Mouse (Mus musculus) G1E (cell line): ENCODE data around the gene Plce1. TPM values are rescaled to one million over a fixed set of nuclear protein-coding genes. Genes with fewer than 3 reads are reported as not detected.

ENCODE experiments used
- ATAC-seq: 2 replicates; pipeline ENCODE4 v1.8.0; 2016; ENCODE audit warnings: mild to moderate bottlenecking; ENCODE audit not compliant: insufficient number of reproducible peaks, poor library complexity, low FRiP score, severe bottlenecking; ENCODE audit errors: extremely low read depth
- DNase-seq: peaks from one replicate; pipeline ENCODE4 v3.0.0; 2012; ENCODE audit warnings: low spot score
- H3K27me3 ChIP-seq: 2 replicates; pipeline ENCODE4 v1.6.1; 2012; ENCODE audit warnings: mild to moderate bottlenecking, low read length, inconsistent platforms; ENCODE audit not compliant: insufficient read depth
- H3K36me3 ChIP-seq: replicated peaks from 2 replicates; pipeline ENCODE3; 2012; ENCODE audit warnings: mild to moderate bottlenecking, inconsistent platforms
- H3K4me1 ChIP-seq: 2 replicates; pipeline ENCODE4 v1.6.1; 2012; ENCODE audit warnings: low read depth, low read length, inconsistent platforms, mixed read lengths; ENCODE audit not compliant: insufficient read depth
- H3K4me3 ChIP-seq: 2 replicates; pipeline ENCODE4 v1.5.1; 2012; ENCODE audit warnings: low read depth, mild to moderate bottlenecking, inconsistent platforms, low read length, moderate library complexity, mixed read lengths
- H3K9me3 ChIP-seq: replicated peaks from 2 replicates; pipeline ENCODE4 v1.6.1; 2012; ENCODE audit warnings: inconsistent platforms
- CTCF ChIP-seq: IDR thresholded peaks from 2 replicates; pipeline ENCODE4 v1.5.1; 2012; ENCODE audit warnings: low read depth, low read length, inconsistent platforms, mixed read lengths
- GATA1 ChIP-seq: IDR thresholded peaks from 2 replicates; pipeline ENCODE4 v1.6.1; 2012; ENCODE audit warnings: borderline replicate concordance, low read length, inconsistent platforms, mixed read lengths
- GATA2 ChIP-seq: IDR thresholded peaks from 2 replicates; pipeline ENCODE4 v1.6.1; 2012; ENCODE audit warnings: low read depth, low read length, inconsistent platforms, borderline replicate concordance
- POLR2AphosphoS5 ChIP-seq: IDR thresholded peaks from 2 replicates; pipeline ENCODE4 v1.6.1; 2012; ENCODE audit warnings: low read depth, low read length, inconsistent platforms; ENCODE audit not compliant: insufficient replicate concordance
- TAL1 ChIP-seq: conservative IDR thresholded peaks from 2 replicates; pipeline ENCODE4 v1.6.1; 2012; ENCODE audit warnings: low read depth, low read length, inconsistent platforms, mixed read lengths
- polyA plus RNA-seq: library from polyadenylated mRNA; stranded (reverse); fragments of >175 nt; gene quantifications from 2 replicates; pipeline ENCODE4 v1.2.3, GENCODE M21; 2012
- total RNA-seq, 2 experiments: library from RNA; stranded (forward) in 1 of 2; stranded (reverse) in 1 of 2; fragments of 200-1000 nt in 1 of 2; fragments of >200 nt in 1 of 2; fragmentation: Nextera tagmentation in 1 of 2; gene quantifications; 2 replicates each; pipeline ENCODE4 v1.2.3; 2014 to 2017

The Plce1 gene
- total and polyA plus RNA-seq, 3 experiments = 0.16 TPM; not detected in 2

GRCm38 (mm10) chr19:38507251-38507965 is 26.5 kb downstream of the Plce1 start:
- Histone ChIP-seq H3K36me3 (no peaks in the 10 kb centered on the region), H3K4me1 (no peaks in the 10 kb centered on the region), H3K4me3 (no peak overlapping the region), H3K9me3 (no peaks in the 10 kb centered on the region), H3K27me3 (0 out of 2 replicates have a peak, but pooled peaks cover 7% of the 10 kb centered on the region)
- ATAC-seq = no peak
- TF ChIP-seq GATA1 (no peak), POLR2AphosphoS5 (no peak), TAL1 (no peak), GATA2 (no peak)
- no peak for DNase-seq

GRCm38 (mm10) chr19:38507966-38508625 is 27.2 kb downstream of the Plce1 start:
- TF ChIP-seq TAL1 (no peak), POLR2AphosphoS5 (no peak), CTCF (no peak), GATA1 (no peak), GATA2 (no peak)
- H3K4me1 ChIP-seq = no peaks in the 10 kb centered on the region
- 0 out of 2 replicates have a peak, but pooled peaks cover 7% of the 10 kb centered on the region for H3K27me3 ChIP-seq
- DNase-seq (no peak), ATAC-seq (no peak)
- H3K36me3 ChIP-seq = no peaks in the 10 kb centered on the region
- no peak overlapping the region for H3K4me3 ChIP-seq
- no peaks in the 10 kb centered on the region for H3K9me3 ChIP-seq

- no peak for DNase-seq
Observed at GRCm38 (mm10) chr19:38514417-38515184, 33.7 kb downstream of the Plce1 start.

GRCm38 (mm10) chr19:38526855-38527254 is 45.9 kb downstream of the Plce1 start:
- no peak for DNase-seq
- Histone ChIP-seq H3K4me1 (no peaks in the 10 kb centered on the region), H3K4me3 (no peak overlapping the region), H3K27me3 (peaks cover 9% of the 10 kb centered on the region; the same call in 1 of the 2 replicates), H3K9me3 (no peaks in the 10 kb centered on the region), H3K36me3 (no peaks in the 10 kb centered on the region)
- TF ChIP-seq GATA1 (no peak), POLR2AphosphoS5 (no peak), CTCF (no peak), GATA2 (no peak), TAL1 (no peak)
- no peak for ATAC-seq

More at GRCm38 (mm10) chr19:38514417-38515184, 33.7 kb downstream of the Plce1 start:
- no peak for TF ChIP-seq CTCF
- TF ChIP-seq GATA1 = no peak
- TF ChIP-seq GATA2 = no peak
- H3K9me3 ChIP-seq = no peaks in the 10 kb centered on the region
- H3K36me3 ChIP-seq = no peaks in the 10 kb centered on the region
- ATAC-seq = no peak
- H3K27me3 ChIP-seq = no peaks in the 10 kb centered on the region
- no peaks in the 10 kb centered on the region for H3K4me1 ChIP-seq
- H3K4me3 ChIP-seq = no peak overlapping the region

- Histone ChIP-seq H3K36me3 (no peaks in the 10 kb centered on the region), H3K4me3 (no peak overlapping the region), H3K4me1 (no peaks in the 10 kb centered on the region), H3K27me3 (peaks cover 9% of the 10 kb centered on the region; the same call in 1 of the 2 replicates), H3K9me3 (no peaks in the 10 kb centered on the region)
- DNase-seq (no peak), ATAC-seq (no peak)
- TF ChIP-seq POLR2AphosphoS5 (no peak), GATA2 (no peak), TAL1 (no peak), GATA1 (no peak), CTCF (no peak)
Observed at GRCm38 (mm10) chr19:38527475-38527874, 46.6 kb downstream of the Plce1 start.

GRCm38 (mm10) chr19:38533230-38533629 is 52.3 kb downstream of the Plce1 start:
- H3K4me3 ChIP-seq = no peak overlapping the region
- ATAC-seq (no peak), DNase-seq (no peak)
- no peaks in the 10 kb centered on the region for H3K4me1 ChIP-seq
- no peaks in the 10 kb centered on the region for H3K9me3 ChIP-seq
- no peak for TF ChIP-seq GATA2
- TF ChIP-seq GATA1 = no peak
- no peak for TF ChIP-seq CTCF
- TF ChIP-seq TAL1 = no peak
- no peak for TF ChIP-seq POLR2AphosphoS5
- H3K27me3 ChIP-seq = no peaks in the 10 kb centered on the region
- H3K36me3 ChIP-seq = no peaks in the 10 kb centered on the region
